Mouse (Mus musculus): ENCODE measurements around the gene Tepp. TPM values are rescaled to one million over a fixed set of nuclear protein-coding genes. Genes with fewer than 3 reads are reported as not detected.

The Tepp gene
- polyA plus RNA-seq, 1 experiment: not detected

DNA sequence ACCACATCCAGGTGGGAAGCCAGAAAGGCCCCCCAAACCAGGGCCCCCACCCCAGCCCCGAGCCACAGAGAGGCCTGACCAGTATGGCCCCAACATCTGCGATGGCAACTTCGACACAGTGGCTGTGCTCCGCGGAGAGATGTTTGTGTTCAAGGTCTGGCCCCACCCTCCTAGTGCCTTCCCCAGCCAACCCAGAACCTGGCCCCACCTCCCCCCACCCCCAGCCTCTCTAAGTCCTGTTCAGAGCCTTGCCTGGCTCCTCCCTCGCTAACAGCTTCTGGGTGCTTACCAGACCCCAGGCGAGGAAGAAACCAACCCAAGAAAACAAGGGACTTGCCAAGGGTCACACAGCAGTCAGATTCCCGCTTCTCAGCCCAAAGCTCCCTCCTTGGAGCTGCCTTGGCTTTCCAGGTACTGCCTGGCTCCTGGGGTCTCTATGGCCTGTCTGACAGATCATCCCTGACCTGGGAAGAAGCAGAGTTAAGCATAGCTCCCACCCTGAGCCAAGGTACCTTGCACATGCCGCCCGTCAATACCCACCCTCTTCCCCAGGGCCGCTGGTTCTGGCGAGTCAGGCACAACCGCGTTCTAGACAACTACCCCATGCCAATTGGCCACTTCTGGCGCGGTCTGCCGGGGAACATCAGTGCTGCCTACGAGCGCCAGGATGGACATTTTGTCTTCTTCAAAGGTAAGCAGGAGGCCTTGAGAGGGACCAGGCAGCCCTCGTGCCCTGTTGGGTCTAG lies 59.4 kb downstream of the Tepp start:
- peaks cover 9% of the 10 kb centered on the region for H3K4me1 ChIP-seq (ENCODE audit: control insufficient read depth, insufficient read depth, low read length)
- H3K27ac ChIP-seq (ENCODE audit: insufficient read depth, low read depth, low read length): no peak overlapping the region
- no peak overlapping the region for H3K4me3 ChIP-seq (ENCODE audit: insufficient read depth, low read depth, low read length)
- 70% methylated on average over 20 of the region's 20 CpGs for WGBS
- TF ChIP-seq POLR2A (IDR thresholded peaks at IDR 0.05; ENCODE audit: insufficient read depth, low read depth, low read length): no peak
- TF ChIP-seq CTCF (IDR thresholded peaks at IDR 0.05; ENCODE audit: insufficient read depth, low read depth, low read length): no peak

- Histone ChIP-seq H3K27ac (ENCODE audit: insufficient read depth, low read depth, low read length) (no peak overlapping the region), H3K4me3 (ENCODE audit: insufficient read depth, low read depth, low read length) (no peak overlapping the region), H3K4me1 (ENCODE audit: control insufficient read depth, insufficient read depth, low read length) (peaks cover 9% of the 10 kb centered on the region)
- TF ChIP-seq POLR2A (IDR thresholded peaks at IDR 0.05; ENCODE audit: insufficient read depth, low read depth, low read length): no peak
- no peak for TF ChIP-seq CTCF (IDR thresholded peaks at IDR 0.05; ENCODE audit: insufficient read depth, low read depth, low read length)
- WGBS: 81% methylated on average over 12 of the region's 12 CpGs
Observed at GRCm38 (mm10) chr8:95373389-95374002, 63.1 kb downstream of the Tepp start.

DNA sequence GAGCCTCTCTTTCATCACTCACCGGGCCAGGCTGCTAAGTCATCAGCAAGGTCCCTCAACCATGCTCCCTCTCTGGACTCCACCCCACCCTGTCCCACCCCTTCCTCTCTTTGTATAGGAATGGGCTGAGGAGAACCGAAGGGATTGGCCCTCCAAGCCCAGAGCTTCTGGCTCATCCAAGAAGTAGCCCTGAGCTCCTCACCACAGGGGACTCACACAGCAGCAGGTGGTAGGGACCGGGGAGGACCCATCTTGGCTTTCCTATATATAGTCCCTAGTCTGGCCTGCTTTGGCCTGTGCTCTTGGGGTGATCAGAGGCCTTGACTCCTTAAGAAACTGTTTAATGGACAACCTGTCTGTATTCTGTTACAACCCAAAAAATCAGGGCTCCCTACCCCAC lies 64.1 kb downstream of the Tepp start:
- TF ChIP-seq POLR2A (IDR thresholded peaks at IDR 0.05; ENCODE audit: insufficient read depth, low read depth, low read length) (no peak), CTCF (IDR thresholded peaks at IDR 0.05; ENCODE audit: insufficient read depth, low read depth, low read length) (no peak)
- 74% methylated on average over 3 of the region's 3 CpGs for WGBS
- Histone ChIP-seq H3K4me3 (ENCODE audit: insufficient read depth, low read depth, low read length) (no peak overlapping the region), H3K27ac (ENCODE audit: insufficient read depth, low read depth, low read length) (no peak overlapping the region), H3K4me1 (ENCODE audit: control insufficient read depth, insufficient read depth, low read length) (peaks cover 9% of the 10 kb centered on the region)

GRCm38 (mm10) chr8:95375374-95375930 lies 65.1 kb downstream of the Tepp start:
- 84% methylated on average over 7 of the region's 7 CpGs for WGBS
- H3K4me1 ChIP-seq (ENCODE audit: control insufficient read depth, insufficient read depth, low read length): peaks cover 7% of the 10 kb centered on the region
- no peak overlapping the region for H3K4me3 ChIP-seq (ENCODE audit: insufficient read depth, low read depth, low read length)
- TF ChIP-seq POLR2A (IDR thresholded peaks at IDR 0.05; ENCODE audit: insufficient read depth, low read depth, low read length) (no peak), CTCF (IDR thresholded peaks at IDR 0.05; ENCODE audit: insufficient read depth, low read depth, low read length) (no peak)
- no peak overlapping the region; the same call in 1 of the 2 replicates for H3K27ac ChIP-seq (ENCODE audit: insufficient read depth, low read depth, low read length)

Other genes starting within 250 kb of the Tepp start
- not detected in 2 replicates for gene Katnb1, start 229.4 kb upstream of the Tepp start, polyA plus RNA-seq (2012; ENCODE audit: insufficient read depth, insufficient read length, low replicate concordance, missing spikeins)
- gene Kifc3, start 107.8 kb upstream of the Tepp start, polyA plus RNA-seq (2012; ENCODE audit: insufficient read depth, insufficient read length, low replicate concordance, missing spikeins): not detected in 2 replicates
- not detected in 2 replicates for gene Cngb1, start 4.0 kb upstream of the Tepp start, polyA plus RNA-seq (2012; ENCODE audit: insufficient read depth, insufficient read length, low replicate concordance, missing spikeins)
- gene Zfp319, start 21.4 kb downstream of the Tepp start, polyA plus RNA-seq (2012; ENCODE audit: insufficient read depth, insufficient read length, low replicate concordance, missing spikeins): not detected in 2 replicates
- gene Usb1, start 21.7 kb downstream of the Tepp start, polyA plus RNA-seq (2012; ENCODE audit: insufficient read depth, insufficient read length, low replicate concordance, missing spikeins): not detected in 2 replicates
- not detected in 2 replicates for gene Mmp15, start 41.7 kb downstream of the Tepp start, polyA plus RNA-seq (2012; ENCODE audit: insufficient read depth, insufficient read length, low replicate concordance, missing spikeins)
- not detected in 2 replicates for gene Cfap20, start 124.3 kb downstream of the Tepp start, polyA plus RNA-seq (2012; ENCODE audit: insufficient read depth, insufficient read length, low replicate concordance, missing spikeins)
- not detected in 2 replicates for gene Csnk2a2, start 179.5 kb downstream of the Tepp start, polyA plus RNA-seq (2012; ENCODE audit: insufficient read depth, insufficient read length, low replicate concordance, missing spikeins)
- gene Ccdc113, start 223.5 kb downstream of the Tepp start, polyA plus RNA-seq (2012; ENCODE audit: insufficient read depth, insufficient read length, low replicate concordance, missing spikeins): not detected in 2 replicates

Data from olfactory bulb, adult 2 months (tissue).